Mouse (Mus musculus): Measurements from ENCODE around the gene 2900026A02Rik. TPM values are rescaled to one million over a fixed set of nuclear protein-coding genes. Genes with fewer than 3 reads are reported as not detected.

Gene 2900026A02Rik
- polyA plus RNA-seq, 1 experiment from 2014 or later: 1.9 TPM

GRCm38 (mm10) chr5:113082356-113083168 lies 138.5 kb downstream of the 2900026A02Rik start:
- 56% methylated on average over 19 of the region's 19 CpGs for WGBS (ENCODE audit: insufficient replicate concordance)
- no peak for ATAC-seq

DNA sequence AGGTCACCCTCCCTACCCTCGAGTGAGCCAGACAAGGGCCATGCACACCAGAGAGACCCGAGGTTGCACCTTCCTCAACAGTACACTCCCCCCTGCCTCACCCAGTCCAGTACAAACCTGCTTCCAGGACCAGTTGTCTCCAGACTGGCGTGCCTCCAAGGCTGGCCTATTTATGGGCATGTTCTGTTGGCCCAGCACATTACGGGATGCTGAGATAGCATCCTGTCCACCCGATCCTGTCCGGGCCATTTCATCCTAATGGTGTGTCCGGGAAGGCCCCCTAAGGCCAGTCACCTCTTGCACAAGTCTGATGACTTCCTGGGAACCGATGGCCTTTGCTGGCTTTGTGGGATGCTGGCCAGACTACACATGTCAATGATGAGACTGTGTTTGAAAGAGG lies 139.6 kb downstream of the 2900026A02Rik start, which contains the start of gene Crybb3:
TSS of gene Crybb3 (minus strand) at position 146 of the 400 bp plus-strand sequence.
- 73% methylated on average over 8 of the region's 8 CpGs for WGBS (ENCODE audit: insufficient replicate concordance)
- Histone ChIP-seq H3K9ac (no peak within 1 kb of the TSS), H3K9me3 (replicated peaks) (no peaks in the 10 kb centered on the region), H3K4me2 (no peak within 1 kb of the TSS), H3K27ac (no peak within 1 kb of the TSS), H3K4me1 (no peaks in the 10 kb centered on the region), H3K36me3 (no peaks in the 10 kb centered on the region), H3K4me3 (no peak within 1 kb of the TSS), H3K27me3 (replicated peaks) (peaks cover 4% of the 10 kb centered on the region; the same call in 1 of the 2 replicates)
- ATAC-seq: no peak

More at GRCm38 (mm10) chr5:113082356-113083168, 138.5 kb downstream of the 2900026A02Rik start:
- Histone ChIP-seq H3K27me3 (replicated peaks) (no peaks in the 10 kb centered on the region), H3K27ac (no peak overlapping the region), H3K4me3 (no peak overlapping the region), H3K4me2 (no peak overlapping the region), H3K4me1 (no peaks in the 10 kb centered on the region), H3K9ac (no peak overlapping the region), H3K36me3 (no peaks in the 10 kb centered on the region), H3K9me3 (replicated peaks) (no peaks in the 10 kb centered on the region)

DNA sequence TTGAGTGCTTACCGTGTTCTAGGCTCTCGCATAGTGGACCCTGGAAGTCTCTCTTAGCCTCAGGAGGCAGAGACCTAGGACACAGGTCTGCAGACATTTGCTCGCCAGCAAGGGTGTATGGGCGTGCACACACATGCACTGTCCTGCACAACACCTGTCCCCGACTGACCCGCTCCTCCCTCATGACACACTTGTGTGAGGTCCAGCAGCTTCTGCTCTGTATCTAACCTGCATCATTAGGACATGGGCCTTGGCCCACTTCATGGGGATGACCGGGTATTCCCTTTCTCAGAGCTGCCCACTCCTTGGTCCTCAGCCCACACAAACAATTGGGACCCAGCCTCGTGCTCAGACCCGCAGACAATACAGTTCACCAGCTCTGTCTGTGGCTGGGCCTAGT lies 140.0 kb downstream of the 2900026A02Rik start:
- peaks cover 5% of the 10 kb centered on the region; the same call in 1 of the 2 replicates for H3K27me3 ChIP-seq (replicated peaks)
- no peak overlapping the region for H3K4me3 ChIP-seq
- no peaks in the 10 kb centered on the region for H3K4me1 ChIP-seq
- H3K4me2 ChIP-seq: no peak overlapping the region
- H3K27ac ChIP-seq: no peak overlapping the region
- no peaks in the 10 kb centered on the region for H3K9me3 ChIP-seq (replicated peaks)
- WGBS (ENCODE audit: insufficient replicate concordance): 73% methylated on average over 9 of the region's 9 CpGs
- 0 out of 2 replicates have a peak, but pooled peaks have one; percentile 9 for ATAC-seq
- H3K36me3 ChIP-seq: no peaks in the 10 kb centered on the region
- H3K9ac ChIP-seq: no peak overlapping the region

DNA sequence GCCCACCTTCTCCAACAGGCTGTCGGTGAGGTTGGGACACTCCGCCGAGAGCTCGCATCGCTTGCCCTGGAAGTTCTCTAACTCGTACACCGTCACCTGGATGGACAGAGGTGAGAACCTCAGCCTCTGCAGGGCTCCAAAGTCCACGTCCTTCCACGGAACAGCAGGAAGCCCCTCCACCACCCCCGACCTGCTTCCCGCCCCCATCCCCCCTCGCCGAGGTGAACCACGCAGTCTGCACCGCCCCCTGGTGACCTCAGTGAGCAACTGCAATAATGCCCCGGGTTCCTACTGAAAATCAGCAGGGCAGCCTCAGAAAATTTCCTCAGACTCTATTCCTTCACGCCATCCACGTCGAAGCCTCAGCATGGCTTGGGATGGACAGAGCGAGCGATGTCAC lies 141.3 kb downstream of the 2900026A02Rik start:
- 19% methylated on average over 21 of the region's 21 CpGs for WGBS (ENCODE audit: insufficient replicate concordance)
- Histone ChIP-seq H3K4me3 (no peak overlapping the region), H3K4me1 (no peaks in the 10 kb centered on the region), H3K9ac (no peak overlapping the region), H3K36me3 (no peaks in the 10 kb centered on the region), H3K9me3 (replicated peaks) (no peaks in the 10 kb centered on the region), H3K27ac (no peak overlapping the region), H3K27me3 (replicated peaks) (peaks cover 11% of the 10 kb centered on the region), H3K4me2 (no peak overlapping the region; the same call in 1 of the 2 replicates)
- no peak for ATAC-seq

GRCm38 (mm10) chr5:113078686-113079085 lies 142.3 kb downstream of the 2900026A02Rik start:
- Histone ChIP-seq H3K27ac (no peak overlapping the region), H3K9ac (no peak overlapping the region), H3K4me3 (no peak overlapping the region), H3K9me3 (replicated peaks) (no peaks in the 10 kb centered on the region), H3K4me1 (no peaks in the 10 kb centered on the region), H3K4me2 (no peak overlapping the region), H3K27me3 (replicated peaks) (peaks cover 11% of the 10 kb centered on the region), H3K36me3 (no peaks in the 10 kb centered on the region)
- 61% methylated on average over 5 of the region's 5 CpGs for WGBS (ENCODE audit: insufficient replicate concordance)
- ATAC-seq: no peak

DNA sequence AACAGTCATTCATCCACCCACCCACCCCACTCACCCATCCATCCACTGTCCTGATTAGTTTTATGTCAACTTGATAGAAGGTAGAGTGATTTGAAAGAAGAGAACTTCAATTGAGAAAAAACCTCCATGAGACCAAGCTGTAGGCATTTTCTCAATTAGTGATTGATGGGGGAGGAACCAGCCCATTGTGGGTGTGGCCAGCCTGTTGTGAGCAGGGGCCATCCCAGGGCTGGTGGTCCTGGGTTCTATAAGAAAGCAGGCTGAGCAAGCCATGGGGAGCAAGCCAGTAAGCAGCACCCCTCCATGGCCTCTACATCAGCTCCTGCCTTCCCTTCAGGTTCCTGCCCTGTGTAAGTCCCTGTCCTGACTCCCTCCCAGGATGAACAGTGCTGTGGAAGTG lies 151.0 kb downstream of the 2900026A02Rik start, which contains the start of gene Crybb2:
TSS of gene Crybb2 (minus strand) at position 101 of the 400 bp plus-strand sequence.
- no peak for ATAC-seq

DNA sequence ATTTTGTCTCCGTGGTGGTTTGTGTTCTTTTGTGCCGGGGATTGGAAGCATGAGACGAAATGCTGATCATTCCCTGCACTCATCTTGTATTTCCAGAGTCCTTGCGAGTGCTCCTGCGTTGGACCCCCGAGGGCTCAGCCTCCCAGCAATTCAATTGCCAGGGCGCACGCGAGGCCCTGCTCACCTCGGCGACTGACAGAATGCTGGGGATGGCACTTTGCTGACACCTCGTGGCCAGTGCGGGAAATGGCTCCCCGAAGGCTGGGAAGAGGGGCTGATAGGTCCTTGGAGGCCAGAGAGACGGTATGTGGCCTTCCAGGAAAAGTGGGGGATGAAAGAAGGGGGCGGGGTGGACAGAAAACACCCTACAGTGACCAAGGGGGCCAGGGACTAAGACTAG lies 166.7 kb downstream of the 2900026A02Rik start:
- Histone ChIP-seq H3K4me3 (no peak overlapping the region), H3K27ac (no peak overlapping the region), H3K4me1 (no peaks in the 10 kb centered on the region), H3K27me3 (replicated peaks) (peaks cover 8% of the 10 kb centered on the region; the same call in 1 of the 2 replicates), H3K36me3 (no peaks in the 10 kb centered on the region), H3K4me2 (no peak overlapping the region), H3K9me3 (replicated peaks) (no peaks in the 10 kb centered on the region), H3K9ac (no peak overlapping the region)
- no peak for ATAC-seq
- WGBS (ENCODE audit: insufficient replicate concordance): 4% methylated on average over 16 of the region's 16 CpGs

More for the DNA sequence above, 151.0 kb downstream of the 2900026A02Rik start, which contains the start of gene Crybb2:
- Histone ChIP-seq H3K4me2 (no peak within 1 kb of the TSS), H3K9ac (no peak within 1 kb of the TSS), H3K4me1 (no peaks in the 10 kb centered on the region), H3K27me3 (replicated peaks) (no peaks in the 10 kb centered on the region), H3K9me3 (replicated peaks) (no peaks in the 10 kb centered on the region), H3K36me3 (no peaks in the 10 kb centered on the region), H3K27ac (no peak within 1 kb of the TSS), H3K4me3 (no peak within 1 kb of the TSS)

DNA sequence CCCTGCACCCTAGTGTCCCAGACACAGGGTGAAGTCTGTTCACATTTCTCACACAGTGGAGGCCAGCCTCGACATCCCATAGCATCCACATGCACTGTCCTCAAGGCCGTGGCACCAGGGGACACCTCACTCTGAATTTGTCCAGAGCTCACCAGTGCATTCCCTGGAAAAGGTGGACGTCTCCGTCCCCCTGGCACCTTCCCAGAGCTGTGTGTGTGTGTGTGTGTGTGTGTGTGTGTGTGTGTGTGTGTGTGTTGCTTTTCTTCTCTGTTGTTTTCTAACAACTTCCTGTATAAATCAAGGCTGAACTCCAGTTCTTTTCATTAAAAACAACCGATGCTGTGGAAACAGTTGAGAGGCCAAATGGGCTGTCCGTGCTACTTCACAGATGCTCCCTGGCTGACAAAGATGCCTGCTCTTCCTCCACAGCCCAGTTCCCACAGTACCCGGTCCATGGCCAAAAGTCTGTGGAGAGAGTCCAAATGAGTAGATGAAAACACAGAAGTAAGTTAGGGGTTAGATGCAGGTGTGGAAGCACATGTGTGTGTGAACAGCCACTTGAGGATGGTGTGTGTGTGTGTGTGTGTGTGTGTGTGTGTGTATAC lies 170.4 kb downstream of the 2900026A02Rik start:
- H3K9me3 ChIP-seq (replicated peaks): no peaks in the 10 kb centered on the region
- H3K4me3 ChIP-seq: no peak overlapping the region
- no peak for ATAC-seq
- H3K9ac ChIP-seq: no peak overlapping the region
- no peaks in the 10 kb centered on the region for H3K36me3 ChIP-seq
- no peak overlapping the region for H3K4me2 ChIP-seq
- H3K4me1 ChIP-seq: no peaks in the 10 kb centered on the region
- no peak overlapping the region for H3K27ac ChIP-seq
- WGBS (ENCODE audit: insufficient replicate concordance): 61% methylated on average over 7 of the region's 7 CpGs
- peaks cover 4% of the 10 kb centered on the region; the same call in 1 of the 2 replicates for H3K27me3 ChIP-seq (replicated peaks)

- Histone ChIP-seq H3K4me3 (no peak overlapping the region), H3K4me1 (no peaks in the 10 kb centered on the region), H3K27ac (no peak overlapping the region), H3K36me3 (no peaks in the 10 kb centered on the region), H3K9ac (no peak overlapping the region), H3K9me3 (replicated peaks) (no peaks in the 10 kb centered on the region), H3K4me2 (no peak overlapping the region), H3K27me3 (replicated peaks) (peaks cover 2% of the 10 kb centered on the region; the same call in 1 of the 2 replicates)
- no peak for ATAC-seq
These were observed 171.2 kb downstream of the 2900026A02Rik start for GRCm38 (mm10) chr5:113049876-113050275.

GRCm38 (mm10) chr5:113045511-113046273 lies 175.3 kb downstream of the 2900026A02Rik start:
- Histone ChIP-seq H3K27ac (no peak overlapping the region), H3K9me3 (replicated peaks) (no peaks in the 10 kb centered on the region), H3K36me3 (no peaks in the 10 kb centered on the region), H3K4me1 (no peaks in the 10 kb centered on the region), H3K4me2 (no peak overlapping the region), H3K4me3 (no peak overlapping the region), H3K9ac (no peak overlapping the region), H3K27me3 (replicated peaks) (no peaks in the 10 kb centered on the region)
- 74% methylated on average over 10 of the region's 10 CpGs for WGBS (ENCODE audit: insufficient replicate concordance)
- ATAC-seq: no peak

DNA sequence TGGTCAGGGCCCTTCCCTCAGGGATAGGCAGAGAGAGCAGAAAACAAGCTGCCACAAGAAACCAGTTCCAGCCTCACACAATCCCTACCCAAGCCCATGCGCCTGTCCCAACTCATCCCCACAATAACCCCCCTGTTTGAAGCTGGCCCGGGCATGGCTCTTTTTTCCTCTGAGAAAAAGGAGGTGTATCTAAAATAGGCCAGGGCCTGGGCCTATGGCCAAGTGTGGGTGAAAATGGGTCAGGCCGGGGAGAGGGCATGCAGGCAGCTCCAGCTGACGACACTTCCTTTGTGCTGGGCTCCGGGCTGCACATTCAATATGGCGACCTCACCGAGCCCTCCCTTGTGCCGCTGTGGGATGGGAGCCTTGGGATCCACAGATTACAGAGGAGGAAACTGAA lies 177.5 kb downstream of the 2900026A02Rik start:
- Histone ChIP-seq H3K27me3 (replicated peaks) (no peaks in the 10 kb centered on the region), H3K27ac (no peak overlapping the region), H3K4me1 (no peaks in the 10 kb centered on the region), H3K36me3 (no peaks in the 10 kb centered on the region), H3K4me3 (no peak overlapping the region), H3K4me2 (no peak overlapping the region), H3K9me3 (replicated peaks) (no peaks in the 10 kb centered on the region), H3K9ac (no peak overlapping the region)
- 76% methylated on average over 8 of the region's 8 CpGs for WGBS (ENCODE audit: insufficient replicate concordance)
- no peak for ATAC-seq
